Mouse (Mus musculus) liver, embryonic 11.5 days (tissue): ENCODE results near the gene Il10. TPM values are rescaled to one million over a fixed set of nuclear protein-coding genes. Genes with fewer than 3 reads are reported as not detected.

Source experiments
- ATAC-seq: fragments of 200-750 bp; cut with Nextera tagmentation; replicated peaks from 2 replicates; pipeline ENCODE4 v1.8.0; 2017; ENCODE audit warnings: moderate number of reproducible peaks, mild to moderate bottlenecking, moderate TSS enrichment, moderate library complexity; ENCODE audit not compliant: low FRiP score
- DNase-seq: peaks from one replicate; pipeline ENCODE4 v3.0.0-alpha.2; 2017; ENCODE audit warnings: low spot score
- H3K27ac ChIP-seq: fragments of 300-500 bp; sonication (generic); 2 replicates; pipeline ENCODE4 v1.5.1; 2014; ENCODE audit warnings: mild to moderate bottlenecking, low read depth, low read length, control low read depth
- H3K27me3 ChIP-seq: fragments of 300-500 bp; sonication (generic); replicated peaks from 2 replicates; pipeline ENCODE4 v1.6.1; 2014; ENCODE audit warnings: low read length, mixed read lengths; ENCODE audit not compliant: control insufficient read depth, insufficient read depth
- H3K36me3 ChIP-seq: fragments of 300-500 bp; sonication (generic); 2 replicates; pipeline ENCODE4 v1.6.1; 2014; ENCODE audit warnings: mild to moderate bottlenecking, low read length, moderate library complexity, mixed read lengths; ENCODE audit not compliant: control insufficient read depth, insufficient read depth
- H3K4me1 ChIP-seq: fragments of 300-500 bp; sonication (generic); replicated peaks from 2 replicates; pipeline ENCODE4 v1.6.1; 2014; ENCODE audit warnings: low read length, mixed read lengths; ENCODE audit not compliant: control insufficient read depth, insufficient read depth
- H3K4me2 ChIP-seq: fragments of 300-500 bp; sonication (generic); 2 replicates; pipeline ENCODE4 v1.6.1; 2014; ENCODE audit warnings: mild to moderate bottlenecking, control low read depth, moderate library complexity
- H3K4me3 ChIP-seq: fragments of 300-500 bp; sonication (generic); 2 replicates; pipeline ENCODE4 v1.5.1; 2014; ENCODE audit warnings: low read depth, low read length, control low read depth
- H3K9ac ChIP-seq: fragments of 300-500 bp; sonication (generic); 2 replicates; pipeline ENCODE4 v1.6.1; 2014; ENCODE audit warnings: low read depth, low read length, control low read depth
- H3K9me3 ChIP-seq: fragments of 300-500 bp; sonication (generic); 2 replicates; pipeline ENCODE4 v1.6.1; 2016; ENCODE audit warnings: low read length, inconsistent platforms, mixed read lengths; ENCODE audit not compliant: control insufficient read depth
- WGBS: fragments of 180-500 bp; shearing (Covaris S2); extraction: QIAGEN DNeasy Blood & Tissue Kit; methylation state at CpG from one replicate; pipeline ENCODE4 v1.1.7; 2014; 5-methylcytosine and 5-hydroxymethylcytosine counted together
- polyA plus RNA-seq: library from polyadenylated mRNA; unstranded; fragments of >200 nt; fragmentation: Nextera tagmentation; extraction: Ambion mirVana; gene quantifications from 2 replicates; pipeline ENCODE4 v1.2.1, GENCODE M21; 2014

Gene Il10
- polyA plus RNA-seq, 1 experiment from 2014 or later, result not detected

- H3K4me3 ChIP-seq, result no peak overlapping the region
- no peak for ATAC-seq
- H3K9me3 ChIP-seq, result no peaks in the 10 kb centered on the region
- peaks cover 3% of the 10 kb centered on the region; the same call in 1 of the 2 replicates for H3K36me3 ChIP-seq
- 88% methylated on average over 5 of the region's 5 CpGs for WGBS
- no peak overlapping the region for H3K27ac ChIP-seq
- no peaks in the 10 kb centered on the region for H3K27me3 ChIP-seq
- no peak for DNase-seq
- no peaks in the 10 kb centered on the region for H3K4me1 ChIP-seq
- no peak overlapping the region for H3K9ac ChIP-seq
- no peak overlapping the region for H3K4me2 ChIP-seq
Observed at GRCm38 (mm10) chr1:131049361-131049806, 29.7 kb downstream of the Il10 start.

- Histone ChIP-seq H3K9ac (no peak overlapping the region), H3K27ac (no peak overlapping the region), H3K4me1 (no peaks in the 10 kb centered on the region), H3K36me3 (peaks cover 5% of the 10 kb centered on the region), H3K9me3 (no peaks in the 10 kb centered on the region), H3K4me2 (no peak overlapping the region), H3K4me3 (no peak overlapping the region), H3K27me3 (no peaks in the 10 kb centered on the region)
- DNase-seq (no peak), ATAC-seq (no peak)
- whole genome bisulfite sequencing, result 88% methylated on average over 5 of the region's 5 CpGs
Observed at GRCm38 (mm10) chr1:131050011-131050410, 30.4 kb downstream of the Il10 start.

- Histone ChIP-seq H3K4me3 (no peak overlapping the region), H3K4me1 (no peaks in the 10 kb centered on the region), H3K36me3 (peaks cover 11% of the 10 kb centered on the region), H3K9ac (no peak overlapping the region), H3K4me2 (no peak overlapping the region), H3K27ac (no peak overlapping the region), H3K27me3 (no peaks in the 10 kb centered on the region), H3K9me3 (no peaks in the 10 kb centered on the region)
- 81% methylated on average over 5 of the region's 5 CpGs for WGBS
- ATAC-seq, result no peak
- DNase-seq, result no peak
Observed at GRCm38 (mm10) chr1:131050617-131051016, 31.0 kb downstream of the Il10 start.

GRCm38 (mm10) chr1:131051073-131051472 lies 31.4 kb downstream of the Il10 start:
- no peak for DNase-seq

GRCm38 (mm10) chr1:131053239-131053638 lies 33.6 kb downstream of the Il10 start:
- Histone ChIP-seq H3K9ac (no peak overlapping the region), H3K4me1 (no peaks in the 10 kb centered on the region), H3K36me3 (peaks cover 17% of the 10 kb centered on the region), H3K27me3 (no peaks in the 10 kb centered on the region), H3K27ac (no peak overlapping the region), H3K4me3 (no peak overlapping the region), H3K4me2 (no peak overlapping the region), H3K9me3 (no peaks in the 10 kb centered on the region)
- WGBS, result 19% methylated on average over 8 of the region's 8 CpGs
- DNase-seq (no peak), ATAC-seq (peak; percentile 46)

More at GRCm38 (mm10) chr1:131051073-131051472, 31.4 kb downstream of the Il10 start:
- Histone ChIP-seq H3K27me3 (no peaks in the 10 kb centered on the region), H3K4me3 (no peak overlapping the region), H3K9ac (no peak overlapping the region), H3K4me1 (no peaks in the 10 kb centered on the region), H3K36me3 (peaks cover 12% of the 10 kb centered on the region), H3K9me3 (no peaks in the 10 kb centered on the region), H3K4me2 (no peak overlapping the region), H3K27ac (no peak overlapping the region)
- ATAC-seq, result no peak
- 49% methylated on average over 7 of the region's 7 CpGs for WGBS

- H3K4me2 ChIP-seq, result no peak overlapping the region
- no peak overlapping the region for H3K27ac ChIP-seq
- H3K36me3 ChIP-seq, result peaks cover 17% of the 10 kb centered on the region
- H3K9ac ChIP-seq, result no peak overlapping the region
- H3K9me3 ChIP-seq, result no peaks in the 10 kb centered on the region
- DNase-seq (no peak), ATAC-seq (no peak)
- 76% methylated on average over 4 of the region's 4 CpGs for WGBS
- no peaks in the 10 kb centered on the region for H3K4me1 ChIP-seq
- H3K4me3 ChIP-seq, result no peak overlapping the region
- H3K27me3 ChIP-seq, result no peaks in the 10 kb centered on the region
Observed at GRCm38 (mm10) chr1:131053656-131054055, 34.0 kb downstream of the Il10 start.

- Histone ChIP-seq H3K9ac (no peak overlapping the region), H3K4me3 (no peak overlapping the region), H3K27ac (no peak overlapping the region), H3K4me2 (no peak overlapping the region), H3K9me3 (no peaks in the 10 kb centered on the region), H3K4me1 (peaks cover 4% of the 10 kb centered on the region; the same call in 1 of the 2 replicates), H3K27me3 (no peaks in the 10 kb centered on the region), H3K36me3 (peaks cover 17% of the 10 kb centered on the region)
- WGBS, result 82% methylated on average over 4 of the region's 4 CpGs
- no peak for DNase-seq
- ATAC-seq, result no peak
Observed at GRCm38 (mm10) chr1:131054251-131054650, 34.6 kb downstream of the Il10 start.

GRCm38 (mm10) chr1:131058431-131058830 lies 38.8 kb downstream of the Il10 start:
- Histone ChIP-seq H3K4me1 (peaks cover 31% of the 10 kb centered on the region), H3K9me3 (no peaks in the 10 kb centered on the region), H3K36me3 (peaks cover 17% of the 10 kb centered on the region), H3K4me2 (no peak overlapping the region), H3K27ac (no peak overlapping the region), H3K27me3 (no peaks in the 10 kb centered on the region), H3K4me3 (no peak overlapping the region), H3K9ac (no peak overlapping the region)
- ATAC-seq (no peak), DNase-seq (no peak)
- WGBS, result 78% methylated on average over 7 of the region's 7 CpGs

- Histone ChIP-seq H3K27ac (no peak overlapping the region), H3K9me3 (no peaks in the 10 kb centered on the region), H3K36me3 (peaks cover 14% of the 10 kb centered on the region), H3K4me2 (no peak overlapping the region), H3K4me3 (no peak overlapping the region), H3K9ac (no peak overlapping the region), H3K4me1 (peaks cover 35% of the 10 kb centered on the region), H3K27me3 (no peaks in the 10 kb centered on the region)
- WGBS, result 58% methylated on average over 1 of the region's 1 CpGs
- no peak for DNase-seq
- no peak for ATAC-seq
Observed at GRCm38 (mm10) chr1:131059411-131059810, 39.8 kb downstream of the Il10 start.
